Mouse (Mus musculus) embryonic fibroblast, embryonic 13.5 days (primary cell): ENCODE results near the gene Ugdh. TPM values are rescaled to one million over a fixed set of nuclear protein-coding genes. Genes with fewer than 3 reads are reported as not detected.
"Not testable (repeated sequence)": the region's sequence is repeated elsewhere in the genome, so short reads cannot be mapped to it uniquely, and the experiment has no call there.

Experiments used
- H3K27ac ChIP-seq: 2 replicates; pipeline ENCODE4 v1.5.1; 2012; ENCODE audit warnings: low read length, control low read depth, inconsistent platforms; ENCODE audit not compliant: insufficient read depth
- H3K4me1 ChIP-seq: 2 replicates; pipeline ENCODE4 v1.6.1; 2011; ENCODE audit warnings: low read length; ENCODE audit not compliant: control insufficient read depth, insufficient read depth
- H3K4me3 ChIP-seq: 2 replicates; pipeline ENCODE4 v1.5.1; 2011; ENCODE audit warnings: mild to moderate bottlenecking, control low read depth, low read length; ENCODE audit not compliant: insufficient read depth
- CTCF ChIP-seq: IDR thresholded peaks from 2 replicates; pipeline ENCODE4 v1.5.1; 2011; ENCODE audit warnings: mild to moderate bottlenecking, control low read depth, low read length, moderate library complexity, borderline replicate concordance; ENCODE audit not compliant: insufficient read depth
- POLR2A ChIP-seq: IDR thresholded peaks from 2 replicates; pipeline ENCODE4 v1.6.1; 2011; ENCODE audit warnings: low read depth, mild to moderate bottlenecking, control low read depth, low read length, moderate library complexity
- polyA plus RNA-seq: library from polyadenylated mRNA; stranded (reverse); fragments of >200 nt; gene quantifications from 2 replicates; pipeline ENCODE4 v1.2.4, GENCODE M21; 2011; ENCODE audit warnings: low read depth; ENCODE audit not compliant: missing spikeins, insufficient read length

The Ugdh gene
- 127 and 148 TPM in 2 replicates for polyA plus RNA-seq

DNA sequence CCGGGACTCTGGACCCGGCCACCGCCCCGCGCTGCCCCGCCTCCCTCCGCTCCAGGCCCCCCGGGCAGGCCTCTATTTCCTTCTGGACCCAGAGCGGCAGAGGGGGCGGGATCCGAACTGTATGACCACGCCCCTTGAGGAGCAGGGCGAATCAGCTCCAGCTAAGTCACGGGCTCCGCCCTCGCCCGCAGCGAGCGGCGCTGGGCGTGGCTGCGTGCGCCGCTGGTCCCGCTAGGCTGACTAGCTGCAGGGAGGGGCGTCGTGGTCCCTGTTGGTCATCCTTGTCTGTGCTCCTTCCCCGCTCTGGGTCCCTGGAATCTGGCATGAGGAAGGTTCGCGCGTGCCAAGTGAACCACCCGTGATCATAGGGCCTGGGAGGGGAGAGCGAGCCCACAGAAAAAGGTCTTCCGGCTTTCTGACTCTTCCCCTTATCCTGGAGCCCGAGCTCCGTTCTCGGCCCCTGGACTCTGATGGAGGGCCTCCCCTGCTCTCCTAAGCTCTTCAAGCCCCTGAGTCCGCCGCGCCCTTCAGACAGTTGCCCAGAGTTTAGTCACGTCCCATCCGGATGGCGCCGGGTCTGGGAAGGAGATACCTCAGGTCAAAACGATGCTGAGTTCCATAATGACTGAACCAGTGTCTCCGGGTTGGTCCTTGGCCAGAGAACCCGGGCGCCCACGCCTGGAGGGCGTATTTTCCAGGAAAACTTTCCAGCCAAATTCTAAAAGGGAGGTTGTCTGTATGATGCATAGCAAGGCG lies at the start of gene Ugdh:
TSS of gene Ugdh (minus strand) at position 144 of the 756 bp plus-strand sequence.
- peak within 1 kb of the TSS; percentile 86 for H3K4me3 ChIP-seq
- peak within 1 kb of the TSS; percentile 96 for H3K27ac ChIP-seq
- TF ChIP-seq CTCF (no peak; the same call in 1 of the 2 replicates), POLR2A (peak; percentile 94)
- H3K4me1 ChIP-seq = peaks cover 14% of the 10 kb centered on the region

DNA sequence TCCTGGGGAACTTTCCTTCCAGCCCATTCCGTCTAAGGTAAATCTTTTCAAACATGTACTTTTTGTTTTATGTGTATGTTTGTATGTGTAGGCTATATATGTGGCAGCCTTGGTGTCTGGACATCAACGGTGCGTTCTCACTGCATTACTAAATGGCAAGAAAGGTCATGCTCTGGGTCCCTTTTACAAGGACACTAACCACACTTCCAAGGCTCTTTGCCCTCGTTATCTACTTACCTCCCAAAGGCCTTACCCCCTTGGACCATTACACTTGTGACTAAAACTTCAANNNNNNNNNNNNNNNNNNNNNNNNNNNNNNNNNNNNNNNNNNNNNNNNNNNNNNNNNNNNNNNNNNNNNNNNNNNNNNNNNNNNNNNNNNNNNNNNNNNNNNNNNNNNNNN lies 47.2 kb upstream of the Ugdh start:
- no peak for TF ChIP-seq POLR2A
- TF ChIP-seq CTCF = no peak
- Histone ChIP-seq H3K27ac (no peak overlapping the region), H3K4me3 (no peak overlapping the region), H3K4me1 (peaks cover 14% of the 10 kb centered on the region)

DNA sequence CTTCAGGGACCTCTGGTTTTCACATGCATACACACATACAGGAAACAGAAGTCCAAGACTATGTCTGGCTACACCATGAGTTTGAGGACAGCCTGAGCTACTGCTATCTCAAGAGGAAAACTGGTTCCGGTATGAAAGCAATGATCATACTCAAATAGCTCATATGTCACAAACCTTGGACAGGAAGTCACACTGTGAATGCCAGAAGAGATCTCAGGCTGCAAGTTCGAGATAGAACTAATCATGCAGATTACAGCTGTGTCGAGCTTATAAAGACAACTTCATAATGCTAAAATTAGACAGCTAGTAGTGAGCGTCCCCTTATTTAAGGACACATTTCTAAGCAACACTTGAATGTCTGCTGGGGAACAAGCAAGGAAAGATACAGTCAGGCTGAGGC lies 44.8 kb upstream of the Ugdh start:
- H3K4me3 ChIP-seq = no peak overlapping the region
- H3K4me1 ChIP-seq = peaks cover 18% of the 10 kb centered on the region
- H3K27ac ChIP-seq = no peak overlapping the region
- no peak for TF ChIP-seq CTCF
- TF ChIP-seq POLR2A = no peak

DNA sequence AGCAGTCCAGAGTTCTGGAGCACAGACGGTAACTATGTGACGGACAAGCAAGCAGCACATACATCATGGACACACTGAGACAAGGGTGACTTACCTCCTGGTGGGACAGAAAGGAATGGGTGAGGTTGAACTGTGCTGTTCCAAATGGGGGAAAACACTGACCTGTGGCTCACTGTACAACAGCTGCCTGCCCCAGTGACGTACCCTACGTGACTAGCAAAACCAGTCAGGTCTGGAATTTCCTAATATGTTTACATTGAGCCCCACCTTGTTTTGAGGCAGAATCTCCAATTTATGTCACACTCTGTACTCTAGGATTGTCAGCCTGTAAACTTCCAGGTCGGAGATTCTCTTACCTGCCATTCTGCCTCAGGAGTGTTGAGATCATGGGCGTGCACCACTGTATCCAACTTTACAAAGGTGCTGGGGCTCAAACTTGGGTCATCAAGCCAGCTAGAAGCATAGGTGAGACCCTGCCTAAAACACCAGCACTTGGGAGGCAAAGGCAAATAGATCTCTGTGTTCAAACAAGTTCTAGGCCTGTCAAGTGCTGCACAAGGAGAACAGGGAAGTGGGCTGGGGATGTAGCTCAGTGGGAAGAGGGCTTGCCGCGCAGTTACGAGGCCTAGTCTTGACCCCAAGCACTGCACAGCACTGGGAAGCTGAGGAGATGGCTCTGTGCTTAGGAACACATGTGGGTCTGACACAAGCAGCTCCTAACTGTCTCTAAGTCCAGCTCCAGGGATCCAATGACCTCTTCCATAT lies 44.1 kb upstream of the Ugdh start:
- no peak overlapping the region for H3K4me3 ChIP-seq
- peak overlapping the region; percentile 23; the same call in 1 of the 2 replicates for H3K27ac ChIP-seq
- peaks cover 18% of the 10 kb centered on the region for H3K4me1 ChIP-seq
- TF ChIP-seq CTCF = no peak
- TF ChIP-seq POLR2A = no peak

DNA sequence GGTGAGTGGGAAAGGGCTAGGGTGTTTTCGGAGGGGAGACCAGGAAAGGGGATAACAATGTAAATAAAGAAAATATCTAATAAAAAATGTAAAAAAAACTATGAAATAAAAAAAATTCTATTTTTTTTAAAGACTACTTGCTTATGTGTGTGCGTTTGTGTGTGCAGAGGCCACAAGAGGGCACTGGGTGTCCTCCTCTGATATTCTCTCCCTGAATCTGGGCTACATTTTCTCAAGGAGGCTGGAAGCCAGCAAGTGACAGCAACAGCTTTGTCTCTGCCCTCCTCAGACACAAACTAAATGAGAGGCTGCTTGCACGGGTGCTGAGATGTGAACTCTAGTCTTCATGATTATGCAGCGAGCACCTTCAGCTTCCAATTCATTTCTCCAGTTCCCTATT lies 42.5 kb upstream of the Ugdh start:
- Histone ChIP-seq H3K27ac (no peak overlapping the region), H3K4me3 (no peak overlapping the region), H3K4me1 (peaks cover 18% of the 10 kb centered on the region)
- TF ChIP-seq CTCF = peak; percentile 19; the same call in 1 of the 2 replicates
- no peak for TF ChIP-seq POLR2A

DNA sequence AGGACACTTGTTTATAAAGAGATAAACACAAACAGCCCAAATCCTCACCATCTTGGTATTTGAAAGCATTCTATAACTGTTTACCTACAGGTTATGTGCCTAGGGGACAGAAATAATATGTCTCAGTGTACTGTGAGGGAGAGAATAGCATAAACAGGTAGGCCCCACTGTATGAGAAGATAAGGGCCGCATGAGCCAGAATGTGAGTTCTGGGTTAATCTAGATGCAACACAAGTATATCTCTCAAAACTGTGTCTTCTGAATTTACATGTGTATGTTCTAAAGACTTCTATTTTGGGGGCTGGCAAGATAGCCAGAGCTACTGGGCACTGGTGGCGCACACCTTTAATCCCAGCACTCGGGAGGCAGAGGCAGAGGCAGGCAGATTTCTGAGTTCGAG lies 41.0 kb upstream of the Ugdh start:
- not testable (repeated sequence) for H3K4me3 ChIP-seq, H3K27ac ChIP-seq
- H3K4me1 ChIP-seq = peaks cover 19% of the 10 kb centered on the region

DNA sequence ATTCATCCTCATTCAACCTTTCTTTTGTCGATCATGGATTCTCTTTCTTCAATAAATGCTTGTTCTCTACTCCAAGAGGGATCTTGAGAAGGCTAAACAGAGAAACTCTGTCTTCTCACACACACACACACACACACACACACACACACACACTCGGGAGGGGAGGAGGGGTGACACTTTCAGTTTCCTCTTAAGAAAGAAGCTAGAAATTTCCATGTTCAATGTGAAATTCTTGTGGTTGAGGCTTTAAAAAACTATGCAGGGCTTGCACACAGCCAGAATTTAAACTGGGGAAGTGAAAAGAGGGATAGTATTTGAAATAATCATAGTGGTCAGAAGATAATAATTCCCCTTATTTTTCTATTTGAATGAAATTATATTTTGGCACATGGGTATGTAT lies 40.1 kb upstream of the Ugdh start:
- H3K4me1 ChIP-seq = peaks cover 26% of the 10 kb centered on the region
- no peak overlapping the region for H3K4me3 ChIP-seq
- H3K27ac ChIP-seq = peak overlapping the region; percentile 93
- no peak for TF ChIP-seq CTCF
- no peak for TF ChIP-seq POLR2A

DNA sequence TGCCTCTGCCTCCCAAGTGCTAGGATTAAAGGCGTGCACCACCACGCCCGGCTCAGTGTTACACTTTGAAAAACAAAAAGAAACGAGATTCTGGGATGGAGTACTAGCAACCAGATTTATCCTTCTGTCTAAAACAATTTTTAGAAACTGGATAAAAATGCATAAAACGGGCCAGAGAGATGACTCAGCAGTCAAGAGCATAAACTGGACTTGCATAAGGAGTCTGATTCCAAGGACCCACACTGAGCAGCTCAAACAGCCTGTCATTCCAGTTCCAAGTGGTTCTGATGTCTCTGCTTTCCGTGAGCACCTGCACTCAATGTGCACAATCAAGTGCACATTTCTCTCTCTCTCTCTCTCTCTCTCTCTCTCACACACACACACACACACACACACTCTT lies 34.0 kb upstream of the Ugdh start:
- H3K4me3 ChIP-seq = no peak overlapping the region
- TF ChIP-seq POLR2A (no peak), CTCF (no peak)
- H3K4me1 ChIP-seq = peaks cover 8% of the 10 kb centered on the region; the same call in 1 of the 2 replicates
- peak overlapping the region; percentile 63 for H3K27ac ChIP-seq

DNA sequence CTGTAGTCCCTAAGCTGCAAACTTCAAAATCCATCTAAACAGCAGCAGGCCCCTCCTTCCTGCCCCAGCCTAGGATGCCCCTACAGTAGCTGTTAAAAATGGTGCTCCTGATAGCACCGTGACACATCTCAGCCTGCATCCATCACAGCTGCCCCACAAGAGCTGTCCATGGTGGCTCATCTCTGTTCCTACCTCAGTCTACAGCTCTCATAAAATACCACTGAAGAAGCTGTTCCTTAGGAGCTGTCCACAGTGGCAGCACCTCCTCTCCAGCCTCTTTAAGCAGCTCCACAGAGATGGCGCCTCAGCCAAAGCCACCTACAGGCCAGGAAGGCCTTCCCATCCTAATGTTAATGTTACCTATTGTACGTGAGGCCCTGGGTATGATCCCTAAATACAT lies 31.2 kb upstream of the Ugdh start:
- TF ChIP-seq CTCF = no peak
- TF ChIP-seq POLR2A = no peak
- H3K4me1 ChIP-seq = peaks cover 8% of the 10 kb centered on the region; the same call in 1 of the 2 replicates
- H3K27ac ChIP-seq = no peak overlapping the region
- no peak overlapping the region for H3K4me3 ChIP-seq

DNA sequence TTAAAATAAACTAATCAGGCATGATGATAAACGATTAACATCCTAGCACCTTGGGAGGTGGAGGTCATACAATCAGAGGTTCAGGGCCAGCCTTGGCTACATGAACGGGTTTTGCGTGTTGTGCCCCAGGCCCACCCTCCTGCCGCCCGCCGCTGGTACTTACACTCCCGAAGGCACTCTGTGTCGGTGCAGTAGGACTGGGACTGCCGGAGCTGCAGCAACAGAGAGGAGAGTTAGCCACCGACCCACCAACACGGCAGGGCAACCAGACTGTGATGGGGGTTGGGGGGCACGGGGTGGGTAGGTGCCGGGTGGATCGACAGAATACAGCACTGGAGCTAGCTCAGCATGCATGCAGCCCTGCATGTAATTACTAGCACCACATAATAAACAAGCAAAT lies 24.6 kb upstream of the Ugdh start:
- TF ChIP-seq CTCF (no peak), POLR2A (no peak)
- peaks cover 17% of the 10 kb centered on the region for H3K4me1 ChIP-seq
- H3K4me3 ChIP-seq = no peak overlapping the region
- H3K27ac ChIP-seq = no peak overlapping the region
